17 mouse cellular contexts compared by ENCODE assay signal in the genomic region with DNA sequence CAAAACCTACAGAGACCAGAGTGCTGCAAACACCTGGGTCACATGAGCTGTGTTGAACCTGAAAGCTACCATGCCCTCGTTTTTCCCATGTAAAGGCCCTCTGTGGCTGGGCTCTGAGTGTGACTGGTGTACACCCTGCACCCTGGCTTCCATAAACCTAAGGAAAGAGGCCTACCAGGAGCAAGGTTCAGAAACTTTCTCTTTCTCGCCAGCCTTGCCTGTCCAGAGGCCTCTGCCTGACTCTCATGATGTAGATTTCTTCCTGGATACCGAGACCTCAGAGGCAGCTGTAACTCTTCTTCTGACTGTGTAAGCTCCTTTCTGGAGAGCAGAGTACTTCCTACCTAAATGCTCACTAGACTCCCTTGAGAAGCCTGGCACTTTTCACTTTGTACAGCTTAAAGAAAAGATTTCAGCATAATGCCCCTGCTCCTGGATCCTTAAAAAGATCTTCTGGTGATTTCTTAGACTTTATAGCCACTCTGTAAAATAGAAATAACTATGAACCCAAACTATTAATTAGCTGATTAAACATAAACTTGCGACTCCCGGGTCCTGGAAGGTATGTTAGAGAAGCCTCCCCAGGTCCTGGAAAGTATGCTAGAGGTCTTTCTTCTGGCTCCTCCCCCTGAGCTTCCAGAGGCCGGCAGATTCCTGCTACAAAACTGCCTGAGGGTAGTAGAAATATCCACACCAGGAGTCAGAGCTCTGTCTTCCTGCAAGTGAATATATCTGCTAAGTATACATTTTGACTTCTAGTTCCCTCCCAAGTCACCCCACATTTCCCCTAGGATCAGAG. TPM values are rescaled to one million over a fixed set of nuclear protein-coding genes. Genes with fewer than 3 reads are reported as not detected.
DNase-seq lines count a peak whose midpoint lies in the region; ATAC-seq lines count a peak whose summit lies in the region.
"Had no signal": no experiment of that assay in that cellular context is flagged by ENCODE, and none has a peak within 500 bp of the region (broad histone marks: within the 10 kb centered on the region; RNA-seq: fewer than 3 reads in every experiment).

No protein-coding gene starts in this region.

- peak overlapping the region; percentile 49; the same call in 1 of the 2 replicates for H3K27ac ChIP-seq in midbrain, embryonic 10.5 days (replicated peaks)
- no peak overlapping the region for H3K27ac ChIP-seq in midbrain, embryonic 13.5 days
- peak overlapping the region; percentile 49 for H3K27ac ChIP-seq in intestine, embryonic 15.5 days
- peak overlapping the region; percentile 0; the same call in 1 of the 2 replicates for H3K27ac ChIP-seq in stomach, embryonic 16.5 days (ENCODE audit: low read length)
- H3K27ac ChIP-seq: heart, adult 2 months; layer of hippocampus, adult 2 months had no signal

- no peak for DNase-seq in midbrain, embryonic 10.5 days (ENCODE audit: low spot score)
- peak; percentile 51 for DNase-seq in kidney, postnatal 10 days
- DNase-seq in lung, postnatal 4 days, result no peak
- DNase-seq in frontal cortex, postnatal 36 days (ENCODE audit: low spot score in 2 of 2), result no peak
- DNase-seq in adrenal gland, postnatal 36 days, result no peak
- DNase-seq: adrenal gland, postnatal 10 days; heart, adult 2 months; heart, postnatal 14 days; liver; thymus, postnatal 4 days had no signal

- peaks cover 19% of the 10 kb centered on the region for H3K4me1 ChIP-seq in midbrain, embryonic 10.5 days
- 0 out of 2 replicates have a peak, but pooled peaks cover 7% of the 10 kb centered on the region for H3K4me1 ChIP-seq in midbrain, embryonic 13.5 days (replicated peaks)
- 0 out of 2 replicates have a peak, but pooled peaks cover 3% of the 10 kb centered on the region for H3K4me1 ChIP-seq in intestine, embryonic 15.5 days (replicated peaks)
- peaks cover 3% of the 10 kb centered on the region for H3K4me1 ChIP-seq in stomach, embryonic 16.5 days (ENCODE audit: control insufficient read depth, insufficient read depth, low read length)

- no peaks in the 10 kb centered on the region for H3K36me3 ChIP-seq in midbrain, embryonic 10.5 days
- no peaks in the 10 kb centered on the region for H3K36me3 ChIP-seq in midbrain, embryonic 13.5 days
- H3K36me3 ChIP-seq in intestine, embryonic 15.5 days, result no peaks in the 10 kb centered on the region
- H3K36me3 ChIP-seq in stomach, embryonic 16.5 days (ENCODE audit: control insufficient read depth, insufficient read depth, low read length), result no peaks in the 10 kb centered on the region

- H3K4me2 ChIP-seq in midbrain, embryonic 13.5 days (replicated peaks), result no peak overlapping the region
- no peak overlapping the region for H3K4me2 ChIP-seq in intestine, embryonic 15.5 days (replicated peaks)
- H3K4me2 ChIP-seq in stomach, embryonic 16.5 days (ENCODE audit: low read depth, low read length), result no peak overlapping the region

- no peaks in the 10 kb centered on the region for H3K27me3 ChIP-seq in midbrain, embryonic 10.5 days (ENCODE audit: low read depth, poor library complexity, severe bottlenecking)
- no peaks in the 10 kb centered on the region for H3K27me3 ChIP-seq in midbrain, embryonic 13.5 days
- H3K27me3 ChIP-seq in intestine, embryonic 15.5 days (replicated peaks), result no peaks in the 10 kb centered on the region
- no peaks in the 10 kb centered on the region for H3K27me3 ChIP-seq in stomach, embryonic 16.5 days (ENCODE audit: control insufficient read depth, insufficient read depth, low read length)

- H3K4me3 ChIP-seq in midbrain, embryonic 10.5 days, result no peak overlapping the region
- no peak overlapping the region for H3K4me3 ChIP-seq in midbrain, embryonic 13.5 days (replicated peaks)
- H3K4me3 ChIP-seq in intestine, embryonic 15.5 days (replicated peaks), result no peak overlapping the region
- no peak overlapping the region for H3K4me3 ChIP-seq in stomach, embryonic 16.5 days (replicated peaks; ENCODE audit: low read length)
- H3K4me3 ChIP-seq: heart, adult 2 months; layer of hippocampus, adult 2 months had no signal

- no peak overlapping the region for H3K9ac ChIP-seq in midbrain, embryonic 13.5 days (replicated peaks)
- no peak overlapping the region for H3K9ac ChIP-seq in intestine, embryonic 15.5 days
- H3K9ac ChIP-seq in stomach, embryonic 16.5 days (ENCODE audit: low read length), result no peak overlapping the region

- WGBS in midbrain, embryonic 10.5 days, result 44% methylated on average over 6 of the region's 6 CpGs
- WGBS in midbrain, embryonic 13.5 days, result 37% methylated on average over 6 of the region's 6 CpGs
- WGBS in intestine, embryonic 15.5 days, result 14% methylated on average over 6 of the region's 6 CpGs
- 27% methylated on average over 6 of the region's 6 CpGs for WGBS in stomach, embryonic 16.5 days

- H3K9me3 ChIP-seq in midbrain, embryonic 10.5 days (replicated peaks), result no peaks in the 10 kb centered on the region
- H3K9me3 ChIP-seq in midbrain, embryonic 13.5 days, result no peaks in the 10 kb centered on the region
- no peaks in the 10 kb centered on the region for H3K9me3 ChIP-seq in intestine, embryonic 15.5 days
- H3K9me3 ChIP-seq in stomach, embryonic 16.5 days (replicated peaks; ENCODE audit: control insufficient read depth, low read length), result no peaks in the 10 kb centered on the region

- no peak for ATAC-seq in midbrain, embryonic 13.5 days
- peak; percentile 93 for ATAC-seq in intestine, embryonic 15.5 days
- ATAC-seq in stomach, embryonic 16.5 days (ENCODE audit: insufficient read depth, low FRiP score), result peak; percentile 37; the same call in 1 of the 2 replicates

RNA-seq across cellular contexts. Expression of gene Pax8, which starts 20.1 kb away (rescaled TPM):
- 6.8 and 7.2 TPM in 2 replicates for polyA plus RNA-seq in midbrain, embryonic 10.5 days (2016; fragmentation: Nextera tagmentation; extraction: Ambion mirVana)
- polyA plus RNA-seq in midbrain, embryonic 13.5 days (2015; fragmentation: Nextera tagmentation; extraction: Ambion mirVana), result 5.3 and 5.9 TPM in 2 replicates
- polyA plus RNA-seq in intestine, embryonic 15.5 days (2015; fragmentation: Nextera tagmentation; extraction: Ambion mirVana), result 0.73 and 1.1 TPM in 2 replicates
- polyA plus RNA-seq in stomach, embryonic 16.5 days (2015; fragmentation: Nextera tagmentation; extraction: Ambion mirVana), result 0.17 and 0.67 TPM in 2 replicates
- total RNA-seq in adrenal gland, postnatal 36 days (2021), result not detected
- total RNA-seq: adrenal gland, postnatal 10 days; heart, adult 2 months; heart, postnatal 14 days; layer of hippocampus, adult 2 months; megakaryocyte-erythroid progenitor cell, adult 5-6 weeks had no signal
- polyA plus RNA-seq: cortical plate, adult 2 months; heart, adult 2 months; lung, embryonic 16.5 days had no signal
